Mouse (Mus musculus) midbrain, embryonic 13.5 days (tissue): ENCODE measurements around the gene Miox. TPM values are rescaled to one million over a fixed set of nuclear protein-coding genes. Genes with fewer than 3 reads are reported as not detected.

Experiments
- ATAC-seq: fragments of 200-750 bp; cut with Nextera tagmentation; 2 replicates; pipeline ENCODE4 v1.8.0; 2017; ENCODE audit warnings: mild to moderate bottlenecking, moderate TSS enrichment, moderate library complexity
- H3K27ac ChIP-seq: fragments of 300-500 bp; sonication (generic); 2 replicates; pipeline ENCODE4 v1.5.1; 2015; ENCODE audit warnings: inconsistent platforms, mild to moderate bottlenecking, moderate library complexity
- H3K27me3 ChIP-seq: fragments of 300-500 bp; sonication (generic); 2 replicates; pipeline ENCODE4 v1.6.1; 2015; ENCODE audit warnings: mild to moderate bottlenecking, inconsistent platforms
- H3K36me3 ChIP-seq: fragments of 300-500 bp; sonication (generic); 2 replicates; pipeline ENCODE4 v1.6.1; 2015; ENCODE audit warnings: mild to moderate bottlenecking, inconsistent platforms
- H3K4me1 ChIP-seq: fragments of 300-500 bp; sonication (generic); replicated peaks from 2 replicates; pipeline ENCODE4 v1.6.1; 2015; ENCODE audit warnings: inconsistent platforms
- H3K4me2 ChIP-seq: fragments of 300-500 bp; sonication (generic); replicated peaks from 2 replicates; pipeline ENCODE4 v1.6.1; 2015; ENCODE audit warnings: moderate library complexity, mild to moderate bottlenecking, inconsistent platforms
- H3K4me3 ChIP-seq: fragments of 300-500 bp; sonication (generic); replicated peaks from 2 replicates; pipeline ENCODE4 v1.5.1; 2015; ENCODE audit warnings: mild to moderate bottlenecking, inconsistent platforms
- H3K9ac ChIP-seq: fragments of 300-500 bp; sonication (generic); replicated peaks from 2 replicates; pipeline ENCODE4 v1.6.1; 2015; ENCODE audit warnings: mild to moderate bottlenecking, inconsistent platforms
- H3K9me3 ChIP-seq: fragments of 300-500 bp; sonication (generic); 2 replicates; pipeline ENCODE4 v1.6.1; 2016; ENCODE audit warnings: mild to moderate bottlenecking, inconsistent platforms
- WGBS: fragments of 180-500 bp; shearing (Covaris S2); methylation state at CpG from one replicate; pipeline ENCODE4 v1.1.7; 2015; 5-methylcytosine and 5-hydroxymethylcytosine counted together
- polyA plus RNA-seq: library from polyadenylated mRNA; unstranded; fragments of >200 nt; fragmentation: Nextera tagmentation; extraction: Ambion mirVana; gene quantifications from 2 replicates; pipeline ENCODE4 v1.2.1, GENCODE M21; 2015

Gene Miox
- polyA plus RNA-seq, 1 experiment from 2014 or later: not detected

DNA sequence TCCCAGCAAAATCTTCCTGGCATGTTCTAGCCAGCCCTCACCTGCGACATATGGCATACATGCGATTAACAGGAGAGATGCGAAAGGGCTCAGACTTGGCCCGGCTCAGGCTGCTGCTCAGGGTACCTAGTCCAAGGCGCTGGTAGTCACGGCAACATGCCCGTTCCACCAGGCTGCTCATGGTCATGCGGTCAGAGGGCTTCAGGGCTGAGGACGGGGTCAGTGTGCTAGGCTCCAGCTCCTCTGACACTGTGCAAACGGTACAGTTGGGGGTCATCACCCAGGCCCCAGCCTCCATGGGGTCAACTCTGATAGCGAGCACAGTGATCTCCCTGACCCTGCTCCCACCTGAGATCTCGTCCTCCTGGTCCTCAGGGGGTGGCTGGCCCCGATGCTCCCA is 34.0 kb upstream of the Miox start:
- Histone ChIP-seq H3K9ac (no peak overlapping the region), H3K27ac (no peak overlapping the region), H3K27me3 (no peaks in the 10 kb centered on the region), H3K36me3 (peaks cover 95% of the 10 kb centered on the region), H3K4me1 (no peaks in the 10 kb centered on the region), H3K4me2 (no peak overlapping the region), H3K9me3 (no peaks in the 10 kb centered on the region), H3K4me3 (no peak overlapping the region)
- no peak for ATAC-seq
- WGBS: 86% methylated on average over 13 of the region's 13 CpGs

DNA sequence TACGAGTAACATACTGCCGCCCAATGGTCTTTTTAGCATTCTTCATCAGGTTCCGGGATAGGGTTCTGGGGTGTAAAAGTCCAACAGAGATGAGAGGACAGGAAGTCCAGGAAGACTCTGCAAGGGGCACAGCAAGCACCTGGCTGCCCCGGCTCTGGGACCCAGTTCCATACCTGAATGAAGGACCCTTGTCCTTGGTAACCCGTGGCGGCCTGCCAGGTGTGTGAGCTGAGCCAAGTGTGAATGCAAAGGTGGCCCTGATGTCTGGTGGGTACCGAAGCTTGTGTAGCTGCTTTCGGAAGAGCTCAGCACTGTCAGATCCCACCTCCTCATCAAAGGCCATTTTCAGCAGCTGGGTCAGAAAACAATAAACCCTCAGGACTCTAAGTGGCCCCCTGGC is 33.6 kb upstream of the Miox start:
- H3K9me3 ChIP-seq: no peaks in the 10 kb centered on the region
- H3K36me3 ChIP-seq: peaks cover 95% of the 10 kb centered on the region
- H3K27me3 ChIP-seq: no peaks in the 10 kb centered on the region
- ATAC-seq: no peak
- no peaks in the 10 kb centered on the region for H3K4me1 ChIP-seq
- H3K4me3 ChIP-seq: no peak overlapping the region
- no peak overlapping the region for H3K27ac ChIP-seq
- no peak overlapping the region for H3K4me2 ChIP-seq
- 95% methylated on average over 8 of the region's 8 CpGs for WGBS
- no peak overlapping the region for H3K9ac ChIP-seq

DNA sequence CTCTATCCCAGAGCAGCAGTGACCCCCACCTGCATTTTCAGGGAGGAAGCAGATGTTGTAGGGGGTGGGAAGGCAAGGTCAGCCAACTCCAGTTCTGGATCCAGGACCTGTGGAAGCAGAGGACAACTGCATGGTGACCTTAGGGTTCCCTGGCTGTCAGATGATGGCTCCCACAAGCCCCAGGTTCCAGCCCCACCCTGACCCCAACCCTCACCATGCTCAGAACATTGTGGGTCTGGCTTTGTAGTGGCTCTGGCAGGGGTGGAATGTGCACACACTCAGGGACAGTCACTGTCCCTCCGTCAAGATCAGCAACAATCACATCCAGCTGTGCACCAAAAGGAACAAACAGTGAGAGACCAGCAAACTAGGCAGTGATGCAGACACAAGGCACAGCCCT is 28.2 kb upstream of the Miox start:
- Histone ChIP-seq H3K36me3 (peaks cover 69% of the 10 kb centered on the region), H3K9me3 (no peaks in the 10 kb centered on the region), H3K9ac (no peak overlapping the region), H3K27ac (no peak overlapping the region), H3K4me1 (peaks cover 8% of the 10 kb centered on the region), H3K27me3 (no peaks in the 10 kb centered on the region), H3K4me2 (no peak overlapping the region), H3K4me3 (no peak overlapping the region)
- ATAC-seq: no peak
- 89% methylated on average over 1 of the region's 1 CpGs for WGBS

DNA sequence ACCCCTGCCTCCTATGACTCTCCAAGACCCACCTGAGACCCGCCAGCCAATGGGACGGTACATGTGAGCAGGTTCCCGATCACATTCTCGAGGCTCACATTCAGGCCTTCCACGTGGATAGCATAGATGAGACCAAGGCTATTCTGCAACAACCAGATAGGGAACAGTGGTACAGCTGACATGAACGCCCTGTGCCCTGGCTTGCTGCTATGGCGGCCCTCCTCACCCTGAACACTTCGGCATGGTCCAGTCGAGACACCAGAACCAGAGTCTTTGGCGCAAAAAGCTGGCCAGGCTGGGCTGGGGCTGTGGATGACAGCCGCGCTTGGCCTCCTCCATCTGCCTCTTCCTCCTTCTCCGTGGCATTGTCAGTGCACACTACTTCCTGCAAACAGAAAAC is 26.7 kb upstream of the Miox start:
- no peaks in the 10 kb centered on the region for H3K27me3 ChIP-seq
- H3K9ac ChIP-seq: no peak overlapping the region
- H3K4me1 ChIP-seq: peaks cover 12% of the 10 kb centered on the region
- ATAC-seq: no peak
- H3K36me3 ChIP-seq: peaks cover 54% of the 10 kb centered on the region
- WGBS: 90% methylated on average over 13 of the region's 13 CpGs
- no peak overlapping the region for H3K4me3 ChIP-seq
- H3K9me3 ChIP-seq: no peaks in the 10 kb centered on the region
- H3K27ac ChIP-seq: no peak overlapping the region
- H3K4me2 ChIP-seq: no peak overlapping the region

DNA sequence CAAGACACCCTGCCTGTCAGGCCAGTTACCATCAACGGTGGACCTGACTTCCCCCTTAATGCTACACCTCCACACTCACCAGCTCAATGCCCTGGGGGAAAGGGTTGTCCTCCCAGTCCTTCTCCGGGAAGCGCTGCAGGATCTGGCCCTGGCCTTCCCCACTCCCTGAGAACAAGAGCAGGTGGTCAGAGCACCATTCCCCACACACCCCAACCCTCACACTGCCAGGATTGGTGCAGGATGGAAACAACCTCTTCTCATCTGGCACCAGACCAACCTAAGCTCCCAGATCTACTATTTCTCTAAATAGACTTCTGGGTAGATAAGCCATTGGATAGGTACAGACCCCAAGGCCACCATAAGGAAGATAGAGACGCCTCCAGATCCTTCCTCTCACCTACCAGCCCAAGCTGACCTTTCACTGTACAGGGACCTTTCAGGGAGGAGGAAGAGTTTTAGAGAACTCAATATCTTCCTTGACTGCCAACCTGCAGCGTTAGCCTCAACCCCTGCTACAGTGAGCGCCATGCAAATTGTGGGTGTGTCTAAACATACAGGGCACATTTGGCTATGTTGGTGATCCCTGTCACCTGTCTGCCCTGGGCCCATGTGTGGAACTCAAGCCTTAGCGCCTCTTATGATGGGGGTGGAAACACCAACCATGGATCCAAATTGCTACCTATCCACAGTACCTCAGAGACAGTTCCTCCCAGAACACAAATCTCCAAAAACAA is 25.6 kb upstream of the Miox start:
- H3K4me3 ChIP-seq: no peak overlapping the region
- WGBS: 89% methylated on average over 7 of the region's 7 CpGs
- no peak overlapping the region for H3K27ac ChIP-seq
- H3K4me1 ChIP-seq: peaks cover 23% of the 10 kb centered on the region
- H3K9ac ChIP-seq: no peak overlapping the region
- no peak for ATAC-seq
- no peaks in the 10 kb centered on the region for H3K9me3 ChIP-seq
- H3K36me3 ChIP-seq: peaks cover 43% of the 10 kb centered on the region
- H3K27me3 ChIP-seq: no peaks in the 10 kb centered on the region
- no peak overlapping the region for H3K4me2 ChIP-seq

DNA sequence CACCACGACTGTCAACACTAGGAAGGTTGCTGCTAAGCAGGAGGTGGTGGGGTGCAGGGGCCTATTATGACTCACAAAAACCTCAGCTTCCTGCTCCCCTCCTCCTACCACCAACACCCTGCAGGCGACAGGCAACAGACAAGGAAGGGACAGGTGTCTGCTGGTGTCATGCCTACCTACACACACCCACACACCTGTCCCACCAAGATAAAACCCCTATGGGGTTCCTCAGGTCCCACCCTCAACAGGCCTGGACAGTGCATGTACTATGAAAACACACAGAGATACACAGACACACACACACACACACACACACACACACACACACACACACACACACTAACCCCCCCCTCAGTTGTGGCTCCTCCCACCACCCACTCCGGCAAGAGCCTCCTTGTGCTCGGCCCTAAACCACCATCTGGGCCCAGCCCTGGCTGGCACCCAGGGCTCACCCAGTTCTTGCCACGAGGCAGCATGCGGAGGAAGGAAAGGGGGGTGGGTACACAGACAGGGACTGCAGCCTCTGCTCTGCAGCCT is 24.2 kb upstream of the Miox start:
- Histone ChIP-seq H3K36me3 (peaks cover 28% of the 10 kb centered on the region), H3K27me3 (no peaks in the 10 kb centered on the region), H3K4me1 (peaks cover 33% of the 10 kb centered on the region), H3K9ac (no peak overlapping the region), H3K9me3 (no peaks in the 10 kb centered on the region), H3K27ac (no peak overlapping the region), H3K4me2 (no peak overlapping the region), H3K4me3 (no peak overlapping the region)
- no peak for ATAC-seq
- WGBS: 79% methylated on average over 6 of the region's 6 CpGs

DNA sequence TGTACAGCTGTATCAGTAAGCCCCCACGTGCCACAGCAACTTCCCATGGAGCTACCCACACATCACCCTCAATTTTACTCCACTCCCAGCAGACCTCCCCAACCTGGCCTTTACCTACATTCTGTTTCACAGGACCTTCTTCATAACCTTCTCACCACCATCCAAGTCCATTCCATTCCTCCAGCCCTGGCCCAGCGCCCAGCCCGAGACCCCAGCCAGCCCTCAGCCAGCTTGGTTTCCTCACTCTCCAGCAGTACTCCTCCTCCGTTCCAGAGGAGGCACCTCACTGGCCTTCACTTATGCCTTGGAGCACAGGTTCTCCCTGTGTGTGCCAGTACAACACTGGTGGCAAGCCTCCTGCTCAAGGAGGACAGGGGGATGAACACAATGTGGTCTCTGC is 20.8 kb upstream of the Miox start:
- Histone ChIP-seq H3K4me1 (peaks cover 38% of the 10 kb centered on the region), H3K4me2 (peak overlapping the region; percentile 89), H3K4me3 (peak overlapping the region; percentile 92; the same call in 1 of the 2 replicates), H3K9ac (0 out of 2 replicates have a peak overlapping the region, but pooled peaks have one; percentile 2), H3K27ac (no peak overlapping the region), H3K36me3 (no peaks in the 10 kb centered on the region), H3K9me3 (no peaks in the 10 kb centered on the region), H3K27me3 (0 out of 2 replicates have a peak, but pooled peaks cover 2% of the 10 kb centered on the region)
- ATAC-seq: no peak
- WGBS: 75% methylated on average over 4 of the region's 4 CpGs

DNA sequence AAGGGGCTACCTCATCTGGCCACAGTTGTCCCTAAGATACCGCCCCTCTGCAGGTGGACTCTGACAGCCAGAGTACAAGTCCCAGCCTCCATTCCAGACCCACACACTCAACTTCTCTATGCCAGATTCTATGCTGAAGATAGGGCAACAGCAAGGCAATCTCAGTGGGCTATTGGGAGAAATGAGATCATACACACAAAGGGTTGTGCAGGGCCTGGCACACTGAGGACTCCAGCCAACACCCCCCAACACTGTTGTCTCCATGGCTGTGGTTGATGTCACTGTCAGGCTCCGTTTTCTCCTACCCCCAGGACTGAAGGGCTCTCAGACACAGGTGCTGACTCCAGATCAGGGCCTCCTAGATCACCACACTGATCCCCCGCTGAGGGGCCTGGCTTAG is 20.1 kb upstream of the Miox start:
- H3K9me3 ChIP-seq: no peaks in the 10 kb centered on the region
- 0 out of 2 replicates have a peak, but pooled peaks cover 4% of the 10 kb centered on the region for H3K27me3 ChIP-seq
- ATAC-seq: no peak
- peak overlapping the region; percentile 92 for H3K4me3 ChIP-seq
- peaks cover 38% of the 10 kb centered on the region for H3K4me1 ChIP-seq
- WGBS: 31% methylated on average over 3 of the region's 3 CpGs
- H3K36me3 ChIP-seq: no peaks in the 10 kb centered on the region
- H3K4me2 ChIP-seq: peak overlapping the region; percentile 89
- H3K27ac ChIP-seq: no peak overlapping the region
- peak overlapping the region; percentile 87 for H3K9ac ChIP-seq

DNA sequence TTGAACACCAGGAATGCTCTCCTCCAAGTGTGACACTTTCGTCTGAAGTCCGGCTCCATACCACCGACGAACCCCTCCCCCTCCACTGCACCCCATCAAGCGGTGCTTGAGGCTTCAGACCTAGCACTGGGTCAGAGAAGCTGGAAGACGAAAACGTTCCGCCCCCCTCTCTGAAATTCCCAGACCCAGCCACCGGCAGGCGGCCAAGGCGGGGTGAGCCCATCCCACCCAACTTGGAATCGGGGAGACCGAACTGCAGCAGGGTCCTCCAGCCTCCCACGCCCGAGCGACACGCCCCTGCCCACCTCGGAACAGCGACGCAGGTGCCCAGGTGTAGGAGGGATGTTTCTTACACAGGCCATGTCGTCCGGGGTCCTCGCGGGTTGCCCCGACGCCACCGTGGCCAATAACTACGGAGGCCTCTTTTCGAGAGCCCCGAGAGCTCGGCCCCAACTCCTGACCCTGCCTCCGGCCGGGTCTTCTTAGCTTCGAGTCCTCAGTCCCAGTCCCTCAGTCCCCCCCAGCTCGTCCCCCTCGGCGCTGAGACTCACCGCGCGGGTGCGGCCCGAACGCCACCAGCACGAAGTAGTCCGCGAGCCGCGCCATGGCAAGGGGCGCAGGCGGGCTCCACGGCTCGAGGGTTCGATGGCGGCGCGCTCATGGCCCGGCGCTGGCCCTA is 19.5 kb upstream of the Miox start:
- H3K9me3 ChIP-seq: no peaks in the 10 kb centered on the region
- H3K27ac ChIP-seq: peak overlapping the region; percentile 45; the same call in 1 of the 2 replicates
- H3K4me3 ChIP-seq: peak overlapping the region; percentile 92
- H3K4me2 ChIP-seq: peak overlapping the region; percentile 89
- peaks cover 38% of the 10 kb centered on the region for H3K4me1 ChIP-seq
- H3K27me3 ChIP-seq: 0 out of 2 replicates have a peak, but pooled peaks cover 4% of the 10 kb centered on the region
- peak; percentile 75 for ATAC-seq
- under 1% methylated on average over 58 of the region's 58 CpGs for WGBS
- no peaks in the 10 kb centered on the region for H3K36me3 ChIP-seq
- H3K9ac ChIP-seq: peak overlapping the region; percentile 87

DNA sequence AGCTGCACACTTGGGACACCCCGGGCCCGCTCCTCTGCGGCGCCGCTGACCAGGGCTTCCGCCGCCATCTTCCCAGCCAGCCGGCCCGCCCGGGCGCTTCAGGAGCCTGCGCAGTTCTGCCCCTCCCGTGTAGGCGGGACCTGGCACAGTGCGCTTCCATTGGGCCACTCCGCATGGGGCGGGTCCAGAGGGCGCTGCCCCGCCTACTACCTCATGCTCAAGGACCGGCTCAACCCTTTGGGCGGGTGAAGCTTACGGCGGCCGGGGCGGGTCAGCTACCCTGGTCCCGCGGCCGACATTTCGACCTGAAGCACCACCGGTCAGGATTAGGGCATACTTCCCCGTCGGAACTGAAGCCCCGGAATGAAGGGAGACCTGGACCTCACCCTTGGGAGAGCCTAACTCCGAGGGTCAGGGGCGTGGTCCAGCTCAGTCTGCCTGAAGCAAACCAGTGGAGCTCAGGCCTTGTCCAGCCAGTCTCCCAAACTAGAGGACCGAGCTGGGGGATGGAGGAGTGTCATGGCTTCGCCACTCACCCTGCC is 18.9 kb upstream of the Miox start, which contains the start of gene Sbf1:
Gene Sbf1, minus strand, starts transcription at position 122 of the 542 bp plus-strand sequence.
- WGBS: under 1% methylated on average over 33 of the region's 37 CpGs

DNA sequence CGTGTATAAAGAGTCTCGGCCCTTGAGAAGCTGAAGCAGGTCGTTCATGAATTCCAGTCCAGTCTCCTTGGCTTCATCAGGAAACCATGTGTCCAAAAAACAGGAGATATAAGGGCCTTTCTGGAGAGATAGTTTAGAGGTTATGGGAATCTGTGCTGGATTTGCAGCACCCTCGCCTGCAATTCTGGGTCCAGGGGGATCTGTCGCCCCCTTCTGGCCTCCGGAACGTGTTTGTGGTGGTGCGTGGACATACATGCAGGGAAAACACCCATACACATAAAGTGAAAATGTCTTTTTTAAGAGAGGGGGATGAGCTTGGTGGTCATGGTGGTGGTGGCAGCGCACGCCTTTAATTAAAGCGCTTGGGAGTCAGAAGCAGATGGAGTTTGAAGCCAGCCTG is 18.1 kb upstream of the Miox start:
- peaks cover 28% of the 10 kb centered on the region for H3K4me1 ChIP-seq
- ATAC-seq: no peak
- 0 out of 2 replicates have a peak, but pooled peaks cover 4% of the 10 kb centered on the region for H3K27me3 ChIP-seq
- no peak overlapping the region for H3K9ac ChIP-seq
- H3K27ac ChIP-seq: no peak overlapping the region
- 67% methylated on average over 11 of the region's 11 CpGs for WGBS
- H3K36me3 ChIP-seq: no peaks in the 10 kb centered on the region
- no peak overlapping the region for H3K4me3 ChIP-seq
- H3K4me2 ChIP-seq: no peak overlapping the region
- H3K9me3 ChIP-seq: no peaks in the 10 kb centered on the region

More for the DNA sequence above, 18.9 kb upstream of the Miox start, which contains the start of gene Sbf1:
- Histone ChIP-seq H3K27me3 (0 out of 2 replicates have a peak, but pooled peaks cover 4% of the 10 kb centered on the region), H3K9ac (peak within 1 kb of the TSS; percentile 87), H3K27ac (peak within 1 kb of the TSS; percentile 68), H3K9me3 (no peaks in the 10 kb centered on the region), H3K4me2 (peak within 1 kb of the TSS; percentile 89), H3K36me3 (no peaks in the 10 kb centered on the region), H3K4me1 (peaks cover 37% of the 10 kb centered on the region), H3K4me3 (peak within 1 kb of the TSS; percentile 92)
- ATAC-seq: peak; percentile 100

DNA sequence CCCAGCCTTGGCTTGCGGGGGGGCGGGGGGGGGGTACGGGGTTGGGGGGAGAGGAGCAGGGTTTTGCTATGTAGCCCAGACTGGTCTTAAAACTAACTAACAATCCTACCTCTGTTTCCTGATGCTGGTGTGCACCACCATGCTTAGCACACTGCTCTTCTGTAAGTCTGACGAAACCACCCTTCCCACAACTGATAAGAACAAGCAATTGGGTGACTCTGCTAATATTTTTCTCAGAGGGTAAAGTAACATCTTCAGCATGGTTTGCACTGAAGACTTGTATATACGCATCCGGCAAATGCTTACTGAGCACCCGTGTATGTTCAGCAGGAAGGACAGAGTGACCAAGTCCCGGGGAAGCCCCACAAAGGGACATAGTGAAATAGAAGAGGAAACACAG is 12.9 kb upstream of the Miox start:
- H3K4me2 ChIP-seq: no peak overlapping the region
- 0 out of 2 replicates have a peak, but pooled peaks cover 6% of the 10 kb centered on the region for H3K4me1 ChIP-seq
- WGBS: 84% methylated on average over 8 of the region's 8 CpGs
- H3K27me3 ChIP-seq: peaks cover 25% of the 10 kb centered on the region
- no peaks in the 10 kb centered on the region for H3K9me3 ChIP-seq
- no peaks in the 10 kb centered on the region for H3K36me3 ChIP-seq
- no peak overlapping the region for H3K4me3 ChIP-seq
- ATAC-seq: no peak
- H3K9ac ChIP-seq: no peak overlapping the region
- H3K27ac ChIP-seq: no peak overlapping the region
